Mouse (Mus musculus) forebrain, embryonic 10.5 days (tissue): ENCODE measurements around the gene Smarca4. TPM values are rescaled to one million over a fixed set of nuclear protein-coding genes. Genes with fewer than 3 reads are reported as not detected.

Experiments
- DNase-seq: peaks from one replicate; pipeline ENCODE4 v3.0.0-alpha.2; 2017; ENCODE audit warnings: low spot score; ENCODE audit errors: extremely low spot score
- H3K27ac ChIP-seq: fragments of 300-500 bp; sonication (generic); 2 replicates; pipeline ENCODE4 v1.5.1; 2016; ENCODE audit warnings: mild to moderate bottlenecking
- H3K27me3 ChIP-seq: fragments of 300-500 bp; sonication (generic); 2 replicates; pipeline ENCODE4 v1.6.1; 2016; ENCODE audit warnings: mild to moderate bottlenecking; ENCODE audit not compliant: poor library complexity, severe bottlenecking
- H3K36me3 ChIP-seq: fragments of 300-500 bp; sonication (generic); replicated peaks from 2 replicates; pipeline ENCODE4 v1.6.1; 2016; ENCODE audit warnings: mild to moderate bottlenecking, moderate library complexity
- H3K4me1 ChIP-seq: fragments of 300-500 bp; sonication (generic); 2 replicates; pipeline ENCODE4 v1.6.1; 2016
- H3K4me3 ChIP-seq: fragments of 300-500 bp; sonication (generic); 2 replicates; pipeline ENCODE4 v1.5.1; 2016; ENCODE audit warnings: mild to moderate bottlenecking, moderate library complexity
- H3K9me3 ChIP-seq: fragments of 300-500 bp; sonication (generic); 2 replicates; pipeline ENCODE4 v1.6.1; 2016; ENCODE audit warnings: mild to moderate bottlenecking, moderate library complexity
- WGBS: fragments of 180-500 bp; shearing (Covaris S2); methylation state at CpG from one replicate; pipeline ENCODE4 v1.1.7; 2016; 5-methylcytosine and 5-hydroxymethylcytosine counted together
- polyA plus RNA-seq: library from polyadenylated mRNA; unstranded; fragments of >200 nt; fragmentation: Nextera tagmentation; extraction: Ambion mirVana; gene quantifications from 2 replicates; pipeline ENCODE4 v1.2.1, GENCODE M21; 2016

Gene Smarca4
- polyA plus RNA-seq, 1 experiment from 2014 or later: 149 TPM

DNA sequence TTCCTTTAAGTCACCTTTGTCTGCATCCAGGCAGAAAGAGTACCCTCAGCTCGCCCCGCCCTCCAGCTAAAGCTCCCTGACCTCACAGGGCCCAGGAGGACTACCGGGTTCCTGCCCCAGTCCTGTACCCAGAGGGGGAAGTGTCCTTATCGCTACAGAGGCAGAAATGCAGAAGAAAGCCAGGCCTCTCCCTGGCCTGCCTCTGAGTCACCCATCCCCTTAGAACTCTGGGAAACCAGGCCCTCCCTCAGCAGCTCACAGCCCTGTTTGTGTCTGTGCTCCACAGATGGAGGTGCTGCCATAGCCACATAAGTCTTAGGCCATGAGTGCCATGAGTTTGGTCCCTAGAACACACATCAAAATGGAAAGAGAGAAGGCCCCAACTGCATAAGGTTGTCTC, 99.3 kb downstream of the Smarca4 start:
- no peak for DNase-seq
- no peaks in the 10 kb centered on the region for H3K27me3 ChIP-seq
- WGBS: 64% methylated on average over 4 of the region's 4 CpGs
- no peak overlapping the region for H3K27ac ChIP-seq
- H3K4me3 ChIP-seq: no peak overlapping the region
- H3K36me3 ChIP-seq: peaks cover 13% of the 10 kb centered on the region
- H3K4me1 ChIP-seq: 0 out of 2 replicates have a peak, but pooled peaks cover 4% of the 10 kb centered on the region
- no peaks in the 10 kb centered on the region for H3K9me3 ChIP-seq

DNA sequence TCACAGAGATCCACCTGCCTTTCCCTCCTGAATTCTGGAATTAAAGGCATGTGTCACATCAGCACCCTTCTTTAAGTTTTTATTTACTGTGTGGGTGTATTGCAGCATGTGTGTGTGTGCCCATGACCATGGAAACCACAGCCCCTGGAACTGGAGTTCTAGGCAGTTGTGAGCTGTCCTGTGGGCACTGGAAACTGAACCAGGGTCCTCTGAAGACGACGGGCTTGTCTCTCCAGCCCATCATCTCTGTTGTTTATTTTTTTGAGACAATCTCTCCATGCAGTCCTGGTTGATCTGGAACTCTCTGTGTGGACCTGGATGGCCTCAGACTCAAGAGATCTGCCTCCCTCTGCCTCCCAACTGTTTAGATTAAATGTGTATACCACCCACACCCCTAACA, 101.0 kb downstream of the Smarca4 start:
- Histone ChIP-seq H3K4me3 (no peak overlapping the region), H3K27me3 (no peaks in the 10 kb centered on the region), H3K36me3 (peaks cover 13% of the 10 kb centered on the region), H3K4me1 (0 out of 2 replicates have a peak, but pooled peaks cover 4% of the 10 kb centered on the region), H3K9me3 (no peaks in the 10 kb centered on the region), H3K27ac (no peak overlapping the region)
- WGBS: 92% methylated on average over 2 of the region's 2 CpGs
- DNase-seq: no peak

DNA sequence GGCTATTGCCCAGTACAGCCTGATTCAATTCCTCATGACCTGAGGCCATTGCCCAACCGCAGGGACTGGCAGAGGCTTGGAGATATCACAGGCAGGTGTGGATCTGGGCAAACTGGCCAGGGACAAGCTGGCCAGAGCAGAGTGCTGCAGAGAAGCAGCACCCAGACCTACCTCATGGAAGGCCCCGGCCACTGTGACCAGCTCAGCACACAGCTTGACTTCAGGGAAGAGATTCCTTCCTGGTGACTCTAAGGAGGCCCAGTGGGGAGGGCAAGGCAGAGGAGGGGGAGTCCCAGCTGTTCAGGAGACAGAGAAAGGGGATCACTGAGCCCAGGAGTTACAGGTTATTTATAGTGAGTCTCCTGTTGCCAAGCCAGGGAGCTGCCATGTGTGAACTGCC, 105.1 kb downstream of the Smarca4 start:
- H3K9me3 ChIP-seq: no peaks in the 10 kb centered on the region
- DNase-seq: no peak
- no peaks in the 10 kb centered on the region for H3K27me3 ChIP-seq
- H3K4me1 ChIP-seq: peaks cover 32% of the 10 kb centered on the region
- 83% methylated on average over 2 of the region's 2 CpGs for WGBS
- H3K4me3 ChIP-seq: no peak overlapping the region
- peak overlapping the region; percentile 96 for H3K27ac ChIP-seq
- H3K36me3 ChIP-seq: peaks cover 16% of the 10 kb centered on the region

DNA sequence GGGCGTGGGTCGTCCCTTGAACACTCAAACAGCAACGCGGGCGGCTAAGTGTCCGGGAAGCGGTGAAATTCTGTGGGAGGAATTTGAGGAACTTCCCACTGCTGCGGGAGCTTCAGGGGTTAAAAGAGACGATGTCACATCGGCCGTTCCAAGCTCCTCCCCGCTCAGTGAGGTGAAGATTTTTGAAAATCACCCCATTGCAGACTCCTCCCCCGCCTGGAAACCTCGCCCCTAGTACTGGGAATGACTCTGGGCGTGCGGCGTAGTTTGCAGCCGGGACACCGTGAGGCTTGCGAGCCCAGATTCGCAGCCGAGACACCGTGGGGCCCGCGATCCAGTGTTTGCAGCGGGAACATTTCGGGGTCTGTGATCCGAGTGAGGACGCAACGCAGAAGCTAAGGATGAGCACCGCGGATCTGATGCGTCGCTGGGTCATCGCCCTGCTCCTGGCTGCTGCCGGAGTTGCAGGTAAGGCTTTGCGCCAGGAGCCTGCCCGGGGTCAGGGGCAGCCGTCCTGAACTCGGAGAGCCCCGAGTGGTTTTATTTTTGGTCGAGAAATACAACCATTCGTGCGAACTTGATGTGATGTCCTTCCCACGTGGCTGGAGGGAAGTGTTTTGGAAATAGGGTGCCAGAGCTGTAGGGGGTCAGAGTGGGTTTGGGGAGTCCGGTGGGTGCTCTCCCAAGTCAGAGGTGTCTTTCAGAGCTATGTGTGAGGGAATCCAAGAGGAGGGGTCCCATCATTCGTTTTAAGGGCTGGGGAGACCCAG, 107.6 kb downstream of the Smarca4 start, which contains the start of gene Ldlr:
Gene Ldlr, plus strand, starts transcription at position 107 of the 770 bp plus-strand sequence.
- no peaks in the 10 kb centered on the region for H3K27me3 ChIP-seq
- peak within 1 kb of the TSS; percentile 96 for H3K27ac ChIP-seq
- peaks cover 44% of the 10 kb centered on the region for H3K4me1 ChIP-seq
- H3K36me3 ChIP-seq: peaks cover 41% of the 10 kb centered on the region
- WGBS: under 1% methylated on average over 47 of the region's 47 CpGs
- H3K4me3 ChIP-seq: peak within 1 kb of the TSS; percentile 80
- DNase-seq: peak; percentile 91
- 0 out of 2 replicates have a peak, but pooled peaks cover 4% of the 10 kb centered on the region for H3K9me3 ChIP-seq

DNA sequence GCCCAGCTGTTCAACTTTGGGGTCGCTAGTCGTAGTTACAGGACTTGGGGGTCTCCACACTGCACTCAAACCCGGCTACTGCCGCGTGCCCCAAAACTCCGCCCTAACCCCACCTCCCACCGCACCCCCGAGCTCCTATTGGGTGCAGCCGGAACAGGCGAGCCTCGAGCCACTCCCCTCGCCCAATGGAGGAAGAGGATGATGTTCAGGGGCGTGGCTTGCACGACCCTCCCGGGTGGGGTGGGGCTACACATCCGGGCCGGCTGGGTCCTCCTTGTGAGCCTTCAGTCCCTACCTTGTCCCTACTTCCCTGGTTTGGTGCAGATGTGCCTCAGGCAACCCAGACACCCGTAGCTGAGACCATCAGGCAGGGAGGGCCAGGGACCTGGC, 108.2 kb downstream of the Smarca4 start:
- H3K9me3 ChIP-seq: 0 out of 2 replicates have a peak, but pooled peaks cover 4% of the 10 kb centered on the region
- peaks cover 47% of the 10 kb centered on the region for H3K36me3 ChIP-seq
- H3K27ac ChIP-seq: peak overlapping the region; percentile 96
- DNase-seq: peak; percentile 93
- peaks cover 47% of the 10 kb centered on the region for H3K4me1 ChIP-seq
- H3K4me3 ChIP-seq: peak overlapping the region; percentile 80
- no peaks in the 10 kb centered on the region for H3K27me3 ChIP-seq
- WGBS: 0% methylated on average over 18 of the region's 18 CpGs

DNA sequence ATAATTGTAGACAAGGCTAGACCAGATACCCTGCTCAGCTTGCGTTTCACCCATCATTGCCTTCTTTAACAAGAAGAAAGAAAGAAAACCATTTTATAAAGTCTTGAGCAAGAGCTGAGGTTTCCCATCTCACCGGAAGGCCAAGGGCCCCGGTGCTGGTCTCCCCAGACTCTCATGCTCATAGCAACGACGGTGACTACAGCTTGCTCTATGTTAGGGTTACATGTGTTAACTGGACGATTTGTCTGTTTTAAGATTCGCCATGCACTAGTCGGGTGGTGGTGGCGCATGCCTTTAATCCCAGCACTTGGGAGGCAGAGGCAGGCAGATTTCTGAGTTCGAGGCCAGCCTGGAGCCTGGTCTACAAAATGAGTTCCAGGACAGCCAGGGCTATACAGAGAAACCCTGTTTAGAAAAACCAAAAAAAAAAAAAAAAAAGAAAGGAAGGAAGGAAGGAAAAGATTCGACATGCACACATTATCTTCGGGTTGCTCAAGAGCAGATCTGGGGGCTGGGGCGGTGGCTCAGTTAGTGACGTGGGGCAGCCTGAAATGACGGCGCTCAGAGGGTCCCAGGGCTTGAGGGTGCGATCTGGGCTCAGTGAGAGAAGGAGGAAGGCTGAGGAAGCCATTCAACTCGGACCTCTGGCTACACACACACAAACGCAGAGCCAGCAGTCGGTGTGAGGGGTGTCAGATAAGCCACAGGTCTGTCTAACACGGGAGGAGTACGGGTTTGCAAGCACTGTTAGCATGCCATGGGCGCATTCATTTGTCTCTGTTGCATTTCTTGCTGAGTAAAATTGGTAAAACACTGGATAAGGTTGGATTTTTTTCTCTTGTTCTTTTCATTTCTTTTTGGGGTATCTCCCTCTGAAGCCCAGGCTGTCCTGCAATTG, 109.5 kb downstream of the Smarca4 start:
- Histone ChIP-seq H3K27me3 (no peaks in the 10 kb centered on the region), H3K9me3 (0 out of 2 replicates have a peak, but pooled peaks cover 4% of the 10 kb centered on the region), H3K36me3 (peaks cover 60% of the 10 kb centered on the region), H3K4me3 (peak overlapping the region; percentile 80), H3K4me1 (peaks cover 50% of the 10 kb centered on the region), H3K27ac (peak overlapping the region; percentile 96)
- 91% methylated on average over 23 of the region's 23 CpGs for WGBS
- no peak for DNase-seq

DNA sequence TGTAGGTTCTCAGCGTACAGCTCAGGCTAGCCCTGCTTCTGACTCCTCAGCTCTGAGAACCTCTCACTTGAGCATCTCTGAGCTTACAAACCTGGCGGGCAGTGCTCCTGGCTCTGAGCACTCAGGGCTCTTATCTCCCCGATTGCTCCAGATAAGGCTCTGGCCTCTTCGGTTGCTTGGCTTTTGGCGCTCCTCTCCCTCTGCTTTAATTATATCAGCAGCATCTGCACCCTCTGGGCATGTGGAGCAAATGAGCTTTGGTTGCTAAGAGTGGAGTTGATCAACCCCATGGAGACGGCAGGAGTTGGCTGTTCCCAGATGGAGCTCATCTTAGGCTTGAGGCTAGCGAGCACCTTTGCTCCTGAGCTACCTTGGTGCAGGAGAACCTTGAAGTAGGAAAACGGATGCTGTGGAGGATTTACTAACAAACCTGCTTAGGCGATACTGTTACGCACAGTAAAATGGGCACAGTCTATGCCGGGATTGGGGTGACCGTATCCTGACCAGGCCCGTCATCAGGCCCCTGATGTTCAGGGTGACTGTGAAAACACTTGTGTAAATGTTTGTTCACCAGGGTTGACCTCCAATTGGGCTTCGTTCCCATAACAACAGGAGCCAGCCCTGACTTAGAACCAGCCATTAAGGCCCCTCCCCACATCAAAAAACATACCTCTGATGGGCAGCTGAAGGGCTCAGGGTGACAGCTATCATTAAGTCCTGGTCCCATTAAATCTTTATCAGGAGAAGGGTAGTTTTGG, 110.4 kb downstream of the Smarca4 start:
- 92% methylated on average over 14 of the region's 14 CpGs for WGBS
- Histone ChIP-seq H3K4me1 (peaks cover 50% of the 10 kb centered on the region), H3K36me3 (peaks cover 69% of the 10 kb centered on the region), H3K4me3 (peak overlapping the region; percentile 80; the same call in 1 of the 2 replicates), H3K27me3 (no peaks in the 10 kb centered on the region), H3K27ac (0 out of 2 replicates have a peak overlapping the region, but pooled peaks have one; percentile 44), H3K9me3 (0 out of 2 replicates have a peak, but pooled peaks cover 4% of the 10 kb centered on the region)
- DNase-seq: no peak

DNA sequence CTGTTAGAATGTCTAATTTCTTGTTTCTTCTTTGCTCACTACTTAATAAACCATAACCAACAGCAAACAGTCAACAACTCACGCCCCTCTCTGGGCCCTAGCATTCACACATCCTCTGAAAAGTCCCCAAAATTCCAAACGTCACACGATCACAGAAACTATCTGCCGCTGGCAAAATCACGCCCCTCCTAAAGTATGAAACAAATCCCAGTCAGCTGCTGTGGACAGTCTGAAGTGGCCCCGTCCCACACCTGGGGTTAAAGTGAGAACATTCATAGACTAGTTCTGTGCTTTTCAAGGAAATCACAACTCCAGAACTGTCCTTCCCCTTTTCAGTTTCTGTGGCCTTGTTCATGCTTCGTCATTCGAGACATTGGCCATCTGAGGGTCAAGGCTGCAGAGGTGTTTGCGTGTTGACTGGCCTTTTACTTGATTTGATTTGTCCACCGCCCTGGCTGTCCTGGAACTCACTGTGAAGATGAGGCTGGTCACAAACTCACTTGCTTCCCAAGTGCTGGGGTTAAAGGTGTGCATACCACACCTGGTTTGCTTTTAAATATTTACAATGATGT, 112.4 kb downstream of the Smarca4 start:
- Histone ChIP-seq H3K9me3 (0 out of 2 replicates have a peak, but pooled peaks cover 4% of the 10 kb centered on the region), H3K27me3 (no peaks in the 10 kb centered on the region), H3K36me3 (peaks cover 89% of the 10 kb centered on the region), H3K4me1 (peaks cover 43% of the 10 kb centered on the region), H3K4me3 (no peak overlapping the region), H3K27ac (no peak overlapping the region)
- WGBS: 93% methylated on average over 10 of the region's 10 CpGs
- DNase-seq: no peak

DNA sequence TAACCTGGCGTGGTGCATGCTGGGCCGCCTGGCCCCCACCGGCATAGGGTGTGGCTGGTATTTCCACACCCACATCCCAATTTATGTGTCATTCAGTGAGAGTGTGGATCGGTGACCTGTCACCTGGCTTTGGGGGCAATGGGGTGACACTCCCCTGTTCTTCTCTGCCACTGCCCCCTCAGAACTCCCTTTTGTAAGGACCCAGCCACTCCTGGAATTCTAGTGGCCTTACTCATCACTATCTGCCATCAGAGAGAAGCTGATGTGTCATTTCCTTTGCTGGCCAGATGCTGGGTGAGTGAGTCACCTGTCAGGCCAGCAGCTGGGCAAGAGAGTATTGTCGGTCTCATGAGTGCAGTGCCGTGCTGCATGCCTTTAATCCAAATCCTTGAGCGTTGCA, 113.3 kb downstream of the Smarca4 start:
- H3K36me3 ChIP-seq: peaks cover 98% of the 10 kb centered on the region
- 0 out of 2 replicates have a peak, but pooled peaks cover 4% of the 10 kb centered on the region for H3K9me3 ChIP-seq
- WGBS: 94% methylated on average over 7 of the region's 7 CpGs
- H3K27ac ChIP-seq: no peak overlapping the region
- peaks cover 40% of the 10 kb centered on the region for H3K4me1 ChIP-seq
- DNase-seq: no peak
- H3K4me3 ChIP-seq: no peak overlapping the region
- H3K27me3 ChIP-seq: no peaks in the 10 kb centered on the region

DNA sequence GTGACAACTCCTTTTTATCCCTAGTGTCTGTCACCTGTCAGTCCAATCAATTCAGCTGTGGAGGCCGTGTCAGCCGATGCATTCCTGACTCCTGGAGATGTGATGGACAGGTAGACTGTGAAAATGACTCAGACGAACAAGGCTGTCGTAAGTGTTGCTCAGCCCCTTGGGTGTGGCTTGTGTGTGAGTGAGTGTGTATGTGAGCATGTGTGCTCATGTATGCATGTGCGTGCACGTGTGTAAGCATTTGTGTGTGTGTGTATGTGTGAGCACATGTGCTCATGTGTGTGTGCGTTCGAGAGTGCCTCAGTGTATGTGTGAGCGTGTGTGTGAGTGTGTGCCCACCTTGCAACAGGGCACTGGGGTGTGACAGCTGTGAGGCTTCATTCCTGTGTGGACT, 116.3 kb downstream of the Smarca4 start:
- no peaks in the 10 kb centered on the region for H3K9me3 ChIP-seq
- no peak overlapping the region for H3K4me3 ChIP-seq
- no peaks in the 10 kb centered on the region for H3K27me3 ChIP-seq
- H3K4me1 ChIP-seq: peaks cover 14% of the 10 kb centered on the region; the same call in 1 of the 2 replicates
- WGBS: 96% methylated on average over 9 of the region's 9 CpGs
- H3K27ac ChIP-seq: no peak overlapping the region
- H3K36me3 ChIP-seq: peaks cover 100% of the 10 kb centered on the region
- no peak for DNase-seq

DNA sequence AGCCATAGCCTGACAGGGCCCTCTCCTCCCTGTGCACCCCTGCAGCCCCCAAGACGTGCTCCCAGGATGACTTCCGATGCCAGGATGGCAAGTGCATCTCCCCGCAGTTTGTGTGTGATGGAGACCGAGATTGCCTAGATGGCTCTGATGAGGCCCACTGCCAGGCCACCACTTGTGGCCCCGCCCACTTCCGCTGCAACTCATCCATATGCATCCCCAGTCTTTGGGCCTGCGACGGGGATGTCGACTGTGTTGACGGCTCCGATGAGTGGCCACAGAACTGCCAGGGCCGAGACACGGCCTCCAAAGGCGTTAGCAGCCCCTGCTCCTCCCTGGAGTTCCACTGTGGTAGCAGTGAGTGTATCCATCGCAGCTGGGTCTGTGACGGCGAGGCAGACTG, 117.5 kb downstream of the Smarca4 start:
- Histone ChIP-seq H3K4me3 (no peak overlapping the region), H3K27me3 (no peaks in the 10 kb centered on the region), H3K36me3 (peaks cover 100% of the 10 kb centered on the region), H3K27ac (no peak overlapping the region), H3K9me3 (no peaks in the 10 kb centered on the region), H3K4me1 (peaks cover 11% of the 10 kb centered on the region; the same call in 1 of the 2 replicates)
- WGBS: 97% methylated on average over 17 of the region's 17 CpGs
- DNase-seq: no peak

DNA sequence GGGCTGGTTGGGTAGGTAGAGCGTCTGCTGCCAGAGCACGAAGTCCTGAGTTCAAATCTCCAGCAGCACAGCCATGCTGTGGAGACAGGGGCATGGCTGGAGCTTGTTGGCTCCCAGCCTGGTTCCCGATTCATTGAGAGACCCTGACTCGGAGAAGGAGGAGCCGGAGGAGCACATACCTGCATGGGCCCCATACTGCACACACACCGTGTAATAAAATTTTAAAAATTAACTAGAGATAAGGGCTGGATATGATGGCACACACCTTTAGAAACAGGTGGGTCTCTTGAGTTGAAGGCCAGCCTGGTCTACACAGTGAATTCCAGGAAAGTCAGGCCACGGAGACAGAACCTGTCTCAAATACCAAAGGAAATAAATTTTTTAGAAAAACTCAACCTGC, 118.0 kb downstream of the Smarca4 start:
- H3K9me3 ChIP-seq: no peaks in the 10 kb centered on the region
- H3K27me3 ChIP-seq: no peaks in the 10 kb centered on the region
- DNase-seq: no peak
- WGBS: 97% methylated on average over 7 of the region's 7 CpGs
- peaks cover 100% of the 10 kb centered on the region for H3K36me3 ChIP-seq
- H3K4me3 ChIP-seq: no peak overlapping the region
- no peak overlapping the region for H3K27ac ChIP-seq
- H3K4me1 ChIP-seq: 0 out of 2 replicates have a peak, but pooled peaks cover 6% of the 10 kb centered on the region
